Mouse (Mus musculus): Measurements from ENCODE around the gene Ing4.

GRCm38 (mm10) chr6:125061493-125061892 is 21.9 kb downstream of the Ing4 start:
- TF ChIP-seq ZNF384 (IDR thresholded peaks at IDR 0.05; ENCODE audit: low read depth, low read length) (no peak), MAFK (IDR thresholded peaks at IDR 0.05; ENCODE audit: insufficient read depth, low read depth, low read length) (no peak)

Data from ES-E14 (cell line).